Mouse (Mus musculus) bone marrow, adult 2 months (tissue): Measurements from ENCODE around the gene Gprc5d. TPM values are rescaled to one million over a fixed set of nuclear protein-coding genes. Genes with fewer than 3 reads are reported as not detected.
A peak's percentile ranks its signal among the peaks of the same experiment; 100 is the strongest.

Experiments used
- H3K27ac ChIP-seq: fragments of 200-500 bp; 2 replicates; pipeline ENCODE4 v1.5.1; 2012; ENCODE audit warnings: low read depth, mild to moderate bottlenecking, control low read depth, inconsistent platforms, low read length; ENCODE audit not compliant: control insufficient read depth, poor library complexity, insufficient read depth
- H3K4me1 ChIP-seq: fragments of 200-500 bp; 2 replicates; pipeline ENCODE4 v1.6.1; 2011; ENCODE audit warnings: low read length; ENCODE audit not compliant: control insufficient read depth, insufficient read depth
- H3K4me3 ChIP-seq: fragments of 200-500 bp; replicated peaks from 2 replicates; pipeline ENCODE3; 2011; ENCODE audit warnings: mild to moderate bottlenecking, low read depth, low read length, control low read depth; ENCODE audit not compliant: control insufficient read depth
- CTCF ChIP-seq: fragments of 200-500 bp; IDR thresholded peaks from 2 replicates; pipeline ENCODE4 v1.5.1; 2011; ENCODE audit warnings: low read length, control low read depth; ENCODE audit not compliant: control insufficient read depth, insufficient read depth
- POLR2A ChIP-seq: fragments of 200-500 bp; IDR thresholded peaks from 2 replicates; pipeline ENCODE4 v1.6.1; 2011; ENCODE audit warnings: low read depth, mild to moderate bottlenecking, control low read depth, low read length, borderline replicate concordance; ENCODE audit not compliant: control insufficient read depth
- WGBS: fragments of 180-500 bp; shearing (Covaris S2); methylation state at CpG from one replicate; pipeline ENCODE4 v1.1.7; 2018; 5-methylcytosine and 5-hydroxymethylcytosine counted together
- polyA plus RNA-seq: library from polyadenylated mRNA; stranded (reverse); fragments of >200 nt; gene quantifications from 2 replicates; pipeline ENCODE4 v1.2.4, GENCODE M21; 2011; ENCODE audit warnings: low replicate concordance; ENCODE audit not compliant: missing spikeins, insufficient read depth, insufficient read length

The Gprc5d gene
- polyA plus RNA-seq, 1 experiment, result not detected

DNA sequence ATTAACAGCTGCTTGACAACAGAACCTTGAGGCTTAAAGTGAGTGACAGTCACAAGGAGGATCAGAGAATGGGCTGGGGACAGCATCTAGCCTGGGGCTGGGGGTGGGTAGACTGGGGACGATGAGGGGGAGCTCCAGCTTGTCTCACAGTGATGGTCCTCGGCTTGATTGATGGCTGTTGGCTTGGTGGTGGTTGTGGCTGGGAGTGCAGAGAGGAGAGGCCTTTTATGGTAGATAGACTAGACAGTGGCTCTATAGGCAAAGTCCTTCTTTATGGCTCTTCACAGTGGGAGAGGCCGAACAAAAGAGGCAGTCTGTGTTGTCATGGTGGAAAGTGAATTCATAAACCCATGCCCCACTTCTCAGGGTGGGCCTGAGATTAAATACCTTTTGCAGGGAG is 41.9 kb downstream of the Gprc5d start:
- WGBS, result 76% methylated on average over 3 of the region's 3 CpGs
- H3K27ac ChIP-seq, result no peak overlapping the region
- no peaks in the 10 kb centered on the region for H3K4me1 ChIP-seq
- H3K4me3 ChIP-seq, result no peak overlapping the region
- TF ChIP-seq CTCF (no peak), POLR2A (no peak)

DNA sequence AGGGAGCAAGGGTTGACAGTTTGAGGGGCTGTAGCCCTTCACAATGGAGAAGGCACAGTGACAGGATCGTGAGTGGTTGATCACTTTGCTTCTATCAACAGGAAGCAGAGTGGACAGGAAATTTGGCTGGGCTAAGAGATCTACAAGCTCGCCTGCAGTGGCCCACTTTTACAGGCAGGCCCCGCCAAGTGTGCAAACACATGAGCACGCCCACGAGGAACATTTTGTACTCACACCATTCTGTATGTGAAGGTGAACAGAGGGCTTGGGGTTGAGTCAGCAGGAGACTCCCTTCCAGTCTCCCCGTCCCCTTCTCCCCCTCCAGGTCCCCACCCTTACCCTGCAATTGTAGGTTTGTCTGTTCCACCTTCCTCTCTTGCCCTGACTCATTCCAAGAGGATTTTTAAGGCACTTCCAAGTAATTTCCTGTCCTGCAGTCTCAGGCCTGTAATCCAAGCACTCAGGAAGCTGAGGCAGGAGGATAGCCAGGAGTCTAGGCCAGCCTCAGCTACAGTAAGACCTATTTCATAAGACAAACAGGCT is 43.6 kb downstream of the Gprc5d start:
- Histone ChIP-seq H3K4me1 (no peaks in the 10 kb centered on the region), H3K4me3 (no peak overlapping the region), H3K27ac (no peak overlapping the region)
- no peak for TF ChIP-seq POLR2A
- no peak for TF ChIP-seq CTCF
- 43% methylated on average over 6 of the region's 6 CpGs for WGBS

DNA sequence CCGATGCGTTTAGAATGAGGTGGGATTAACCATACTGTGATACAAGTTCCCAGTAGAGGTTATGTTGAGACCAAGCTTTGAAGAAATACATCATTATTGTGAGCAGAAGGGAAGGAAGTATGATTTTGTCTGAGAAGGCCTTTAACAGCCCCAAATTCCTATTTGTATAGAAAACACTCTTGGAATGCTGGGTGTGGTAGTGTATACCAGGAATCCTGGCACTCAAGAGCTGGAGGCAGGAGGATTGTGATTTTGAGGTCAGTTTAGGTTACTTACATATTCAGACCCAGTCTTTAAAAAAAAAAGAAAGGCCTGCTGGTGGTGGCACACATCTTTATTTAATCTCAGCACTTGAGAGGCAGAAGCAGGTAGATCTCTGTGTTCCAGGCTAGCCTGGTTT is 47.7 kb downstream of the Gprc5d start:
- Histone ChIP-seq H3K4me1 (no peaks in the 10 kb centered on the region), H3K27ac (no peak overlapping the region), H3K4me3 (no peak overlapping the region)
- 82% methylated on average over 2 of the region's 2 CpGs for WGBS
- TF ChIP-seq POLR2A (no peak), CTCF (no peak)

DNA sequence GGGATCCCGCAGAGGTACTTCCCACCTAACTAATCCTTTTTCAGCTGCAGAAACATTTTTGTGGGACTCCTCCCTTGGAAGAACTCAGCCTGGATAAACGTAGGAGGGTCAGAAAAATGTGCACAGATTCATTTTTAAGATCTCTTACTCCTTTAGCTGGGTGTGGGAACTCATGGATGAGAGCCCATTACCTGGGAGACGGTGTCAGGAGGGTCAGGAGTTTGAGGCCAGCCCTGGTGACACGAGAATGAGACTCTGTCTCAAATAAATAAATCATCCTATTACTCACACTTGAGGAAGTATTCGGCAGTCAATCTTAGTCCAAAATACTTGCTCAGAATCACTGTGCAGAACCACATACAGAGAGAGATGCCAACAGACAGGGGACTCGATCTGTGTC is 48.2 kb downstream of the Gprc5d start:
- no peak for TF ChIP-seq CTCF
- no peak for TF ChIP-seq POLR2A
- H3K4me3 ChIP-seq, result no peak overlapping the region
- no peaks in the 10 kb centered on the region for H3K4me1 ChIP-seq
- 70% methylated on average over 6 of the region's 6 CpGs for WGBS
- no peak overlapping the region for H3K27ac ChIP-seq

DNA sequence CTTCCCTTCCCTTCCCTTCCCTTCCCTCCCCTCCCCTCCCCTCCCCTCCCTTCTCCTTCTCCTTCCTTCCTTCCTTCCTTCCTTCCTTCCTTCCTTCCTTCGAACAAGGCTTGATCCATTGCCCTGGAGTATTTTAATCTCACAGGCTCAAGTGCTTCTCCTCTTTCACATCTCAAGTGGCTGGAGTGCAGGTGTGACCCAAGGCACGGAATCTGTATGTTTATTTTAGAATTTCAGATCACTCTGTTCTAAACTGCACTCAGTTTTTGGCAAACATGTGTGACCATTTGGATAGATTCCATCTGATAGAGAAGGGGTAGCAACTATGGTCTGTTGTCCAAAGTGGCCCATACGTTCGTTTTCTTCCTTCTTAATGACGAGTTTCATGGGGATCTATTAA is 49.9 kb downstream of the Gprc5d start:
- H3K27ac ChIP-seq, result no peak overlapping the region
- no peaks in the 10 kb centered on the region for H3K4me1 ChIP-seq
- TF ChIP-seq POLR2A (no peak), CTCF (no peak)
- H3K4me3 ChIP-seq, result no peak overlapping the region
- 77% methylated on average over 5 of the region's 5 CpGs for WGBS

DNA sequence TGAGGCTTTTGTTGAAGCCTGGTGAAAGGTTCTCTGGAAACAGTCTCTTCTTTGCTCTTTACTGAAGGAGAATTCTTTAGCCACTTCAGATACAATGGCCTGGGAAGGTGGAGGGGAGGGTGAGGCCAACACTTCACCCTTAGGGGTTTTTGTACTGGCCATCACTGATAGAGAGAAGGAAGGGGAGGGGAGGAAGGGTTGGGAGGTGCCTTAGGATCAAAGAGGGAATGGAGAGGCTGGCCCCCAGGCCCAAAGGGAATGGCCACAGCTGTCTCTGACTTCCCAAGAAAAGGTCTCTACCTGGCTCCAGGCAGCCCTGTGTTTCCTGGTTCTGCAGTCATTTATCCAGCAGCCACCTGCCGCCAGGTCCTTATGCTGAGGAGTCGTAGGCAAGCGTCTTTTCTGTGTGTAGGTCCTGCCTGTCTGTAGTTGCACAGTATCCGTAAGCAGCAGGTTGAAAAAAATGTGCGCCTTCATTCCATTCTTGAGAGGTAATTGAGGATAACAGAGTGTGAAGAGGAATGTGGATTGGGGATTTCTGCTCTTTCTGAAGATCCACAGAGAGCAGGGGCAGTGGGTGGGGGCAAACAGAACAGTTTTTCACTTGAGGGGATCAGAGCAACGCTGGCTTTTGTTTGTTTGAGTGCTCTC is 51.2 kb downstream of the Gprc5d start:
- Histone ChIP-seq H3K4me1 (no peaks in the 10 kb centered on the region), H3K4me3 (no peak overlapping the region), H3K27ac (no peak overlapping the region)
- no peak for TF ChIP-seq POLR2A
- no peak for TF ChIP-seq CTCF
- 83% methylated on average over 6 of the region's 6 CpGs for WGBS

DNA sequence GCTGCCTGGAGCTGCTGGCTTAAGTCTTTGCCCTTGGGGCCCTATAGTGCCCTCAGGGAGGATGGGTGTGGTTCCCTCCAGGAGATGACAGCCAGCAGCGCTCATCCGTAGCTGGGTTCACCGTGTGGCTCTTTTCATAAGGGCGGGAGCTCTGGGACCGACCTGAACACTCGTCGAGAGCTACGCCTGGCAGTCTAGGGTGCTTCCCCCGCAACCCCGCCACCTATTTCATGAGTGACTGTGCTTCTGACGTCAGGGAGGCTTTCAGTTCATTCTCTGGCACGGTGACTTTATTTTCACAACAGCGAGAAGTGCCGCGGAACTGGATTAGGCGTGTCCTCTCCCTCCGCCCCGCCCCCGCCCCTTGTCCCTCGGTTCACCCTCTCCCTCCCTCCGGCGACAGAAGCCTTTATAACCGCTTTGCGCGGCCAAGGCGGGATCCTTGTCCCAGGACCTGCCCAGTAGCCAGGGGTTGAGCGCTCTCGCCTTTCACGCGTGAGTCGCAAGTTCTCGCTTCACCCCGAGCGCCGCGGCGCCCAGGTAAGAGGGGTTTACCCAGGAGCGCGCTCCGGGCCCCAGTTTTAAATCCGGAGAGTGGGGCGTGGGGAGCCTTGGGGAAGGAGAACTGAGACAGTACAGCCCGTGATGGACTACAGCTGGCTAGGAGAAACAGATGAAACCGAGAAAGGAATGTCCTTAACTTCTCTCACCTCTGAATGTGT is 52.7 kb downstream of the Gprc5d start, which contains the start of gene Gprc5a:
TSS of gene Gprc5a (plus strand) at position 416 of the 722 bp plus-strand sequence.
- Histone ChIP-seq H3K27ac (no peak within 1 kb of the TSS), H3K4me1 (no peaks in the 10 kb centered on the region), H3K4me3 (peak within 1 kb of the TSS; percentile 18)
- WGBS, result 1% methylated on average over 44 of the region's 44 CpGs
- TF ChIP-seq CTCF, result no peak
- TF ChIP-seq POLR2A, result no peak

DNA sequence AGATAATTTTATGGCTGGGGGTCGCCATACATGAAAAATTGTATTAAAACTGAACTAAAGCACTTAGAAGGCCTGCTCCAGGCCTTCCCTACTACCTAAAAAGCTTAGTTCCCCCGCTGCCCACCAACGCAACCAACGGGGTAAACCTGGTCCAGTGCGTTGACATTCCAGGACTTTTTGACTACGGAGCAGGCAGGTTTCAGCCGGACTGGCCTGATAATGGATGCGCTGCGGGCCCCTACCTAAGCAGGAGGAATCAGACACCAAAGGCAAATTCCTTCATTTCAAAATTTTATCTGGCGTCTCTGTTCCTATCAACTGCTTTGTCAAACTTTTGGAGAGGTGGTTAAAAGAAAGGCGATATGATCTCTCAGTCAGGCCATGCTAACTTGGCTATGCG is 53.5 kb downstream of the Gprc5d start:
- no peak for TF ChIP-seq POLR2A
- TF ChIP-seq CTCF, result no peak
- no peaks in the 10 kb centered on the region for H3K4me1 ChIP-seq
- WGBS, result 88% methylated on average over 12 of the region's 12 CpGs
- no peak overlapping the region for H3K27ac ChIP-seq
- no peak overlapping the region for H3K4me3 ChIP-seq
